Mouse (Mus musculus): ENCODE data around the gene Vsig10l. TPM values are rescaled to one million over a fixed set of nuclear protein-coding genes. Genes with fewer than 3 reads are reported as not detected.
A peak's percentile ranks its signal among the peaks of the same experiment; 100 is the strongest.

Vsig10l gene
- polyA plus RNA-seq, 1 experiment from 2014 or later: 2.2 TPM

- Histone ChIP-seq H3K27me3 (ENCODE audit: control insufficient read depth, insufficient read depth, low read length) (no peaks in the 10 kb centered on the region), H3K9me3 (ENCODE audit: control insufficient read depth, low read length) (no peaks in the 10 kb centered on the region), H3K27ac (replicated peaks in 1 of 2; ENCODE audit: control insufficient read depth in 1 of 2, insufficient read depth in 1 of 2, low read depth in 2 of 2, low read length in 2 of 2) (no peak overlapping the region), H3K9ac (ENCODE audit: low read length) (no peak overlapping the region), H3K36me3 (ENCODE audit: control insufficient read depth, insufficient read depth, low read length) (no peaks in the 10 kb centered on the region), H3K4me1 (ENCODE audit: control insufficient read depth in 2 of 2, insufficient read depth in 2 of 2, low read length in 2 of 2) (no peaks in the 10 kb centered on the region), H3K4me2 (ENCODE audit: low read length) (no peak overlapping the region), H3K4me3 (ENCODE audit: control insufficient read depth in 1 of 2, insufficient read depth in 1 of 2, low read depth in 1 of 2, low read length in 2 of 2) (no peak overlapping the region)
- ATAC-seq (ENCODE audit: insufficient number of reproducible peaks, insufficient read depth, low FRiP score, low read depth): no peak
- 91% methylated on average over 5 of the region's 5 CpGs for WGBS
Observed at GRCm38 (mm10) chr7:43434676-43435075, 28.3 kb upstream of the Vsig10l start.

DNA sequence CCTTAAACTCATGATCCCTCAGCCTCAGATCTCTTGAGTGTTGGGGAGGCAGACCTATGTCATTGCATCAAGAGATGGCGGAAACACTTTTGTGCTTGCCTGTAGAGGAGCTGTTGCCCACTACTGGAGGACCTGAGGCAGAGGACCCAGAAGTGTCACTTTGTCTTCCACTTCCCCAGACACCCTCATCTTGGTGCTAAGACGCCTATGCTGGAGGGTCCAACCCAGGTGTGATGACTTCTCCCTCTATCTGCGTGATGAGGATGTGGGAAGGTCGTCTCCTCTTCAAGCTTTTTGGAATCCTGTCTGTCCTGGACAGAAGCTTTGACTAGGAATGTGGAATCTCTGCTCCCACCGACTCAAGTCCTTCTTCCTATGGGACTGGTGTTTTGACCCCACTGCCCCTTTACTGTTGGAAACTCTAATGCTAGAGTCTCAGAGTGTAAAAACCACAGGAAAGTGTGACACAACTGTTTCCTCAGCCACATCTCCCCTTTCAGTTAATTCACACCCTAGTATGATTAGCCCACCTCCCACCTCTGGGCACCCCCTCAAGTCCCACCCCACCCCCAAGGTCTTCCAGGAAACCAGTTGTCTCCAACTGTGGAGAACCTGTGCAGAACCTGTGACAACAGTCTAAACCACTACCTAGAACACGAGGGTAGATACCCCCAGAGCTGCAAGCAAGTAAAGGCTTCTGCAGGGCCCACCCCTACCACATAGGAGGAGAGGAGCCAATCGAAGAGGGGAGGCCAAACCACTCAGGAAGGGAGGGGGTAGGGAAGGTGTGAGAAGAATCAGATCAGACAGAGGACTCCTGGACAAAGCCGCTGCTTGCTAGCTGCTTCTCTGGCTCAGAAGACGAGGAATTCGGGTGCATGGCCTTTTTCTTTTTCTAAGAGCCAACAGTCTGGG, 26.4 kb upstream of the Vsig10l start, which contains the start of gene Nkg7:
Gene Nkg7, plus strand, starts transcription at position 733 of the 915 bp plus-strand sequence.
- Histone ChIP-seq H3K4me1 (ENCODE audit: control insufficient read depth in 2 of 2, insufficient read depth in 2 of 2, low read length in 2 of 2) (no peaks in the 10 kb centered on the region), H3K9me3 (ENCODE audit: control insufficient read depth, low read length) (no peaks in the 10 kb centered on the region), H3K36me3 (ENCODE audit: control insufficient read depth, insufficient read depth, low read length) (no peaks in the 10 kb centered on the region), H3K4me3 (ENCODE audit: control insufficient read depth in 1 of 2, insufficient read depth in 1 of 2, low read depth in 1 of 2, low read length in 2 of 2) (no peak within 1 kb of the TSS), H3K27ac (replicated peaks in 1 of 2; ENCODE audit: control insufficient read depth in 1 of 2, insufficient read depth in 1 of 2, low read depth in 2 of 2, low read length in 2 of 2) (no peak within 1 kb of the TSS), H3K9ac (ENCODE audit: low read length) (no peak within 1 kb of the TSS), H3K4me2 (ENCODE audit: low read length) (no peak within 1 kb of the TSS), H3K27me3 (ENCODE audit: control insufficient read depth, insufficient read depth, low read length) (no peaks in the 10 kb centered on the region)
- WGBS: 68% methylated on average over 10 of the region's 10 CpGs
- no peak for ATAC-seq (ENCODE audit: insufficient number of reproducible peaks, insufficient read depth, low FRiP score, low read depth)

DNA sequence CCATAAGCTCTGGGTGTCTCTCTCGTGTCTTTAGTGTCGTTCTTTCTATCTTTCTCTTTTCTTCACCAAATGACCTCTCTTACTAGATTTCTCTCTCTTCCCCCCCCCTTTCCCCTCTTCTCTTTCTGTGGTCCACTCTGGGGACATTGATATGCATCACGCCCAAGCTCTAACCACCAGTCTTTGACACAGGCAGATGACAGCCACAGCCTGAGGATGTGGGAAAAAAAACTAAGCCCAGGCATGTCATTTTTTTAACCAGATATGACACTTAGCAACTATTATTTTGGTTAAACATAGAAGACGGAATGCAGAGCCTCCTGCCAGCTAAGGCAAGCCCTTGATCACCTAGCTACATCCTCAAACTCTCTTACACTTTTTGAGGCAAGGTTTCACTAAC, 24.3 kb upstream of the Vsig10l start:
- Histone ChIP-seq H3K9ac (ENCODE audit: low read length) (no peak overlapping the region), H3K9me3 (ENCODE audit: control insufficient read depth, low read length) (no peaks in the 10 kb centered on the region), H3K27ac (replicated peaks in 1 of 2; ENCODE audit: control insufficient read depth in 1 of 2, insufficient read depth in 1 of 2, low read depth in 2 of 2, low read length in 2 of 2) (no peak overlapping the region), H3K27me3 (ENCODE audit: control insufficient read depth, insufficient read depth, low read length) (no peaks in the 10 kb centered on the region), H3K4me2 (ENCODE audit: low read length) (no peak overlapping the region), H3K4me3 (ENCODE audit: control insufficient read depth in 1 of 2, insufficient read depth in 1 of 2, low read depth in 1 of 2, low read length in 2 of 2) (no peak overlapping the region), H3K4me1 (ENCODE audit: control insufficient read depth in 2 of 2, insufficient read depth in 2 of 2, low read length in 2 of 2) (peaks cover 6 to 9% of the 10 kb centered on the region in 2 experiments; a peak in 3 of 4 replicates), H3K36me3 (ENCODE audit: control insufficient read depth, insufficient read depth, low read length) (no peaks in the 10 kb centered on the region)
- 72% methylated on average over 4 of the region's 4 CpGs for WGBS
- ATAC-seq (ENCODE audit: insufficient number of reproducible peaks, insufficient read depth, low FRiP score, low read depth): no peak

GRCm38 (mm10) chr7:43440482-43440881, 22.5 kb upstream of the Vsig10l start, which contains the start of gene Cldnd2:
TSS of gene Cldnd2 (plus strand) at chr7:43440782.
- Histone ChIP-seq H3K4me1 (ENCODE audit: control insufficient read depth in 2 of 2, insufficient read depth in 2 of 2, low read length in 2 of 2) (peaks cover 16 to 18% of the 10 kb centered on the region in 2 experiments), H3K4me3 (ENCODE audit: control insufficient read depth in 1 of 2, insufficient read depth in 1 of 2, low read depth in 1 of 2, low read length in 2 of 2) (no peak within 1 kb of the TSS), H3K9ac (ENCODE audit: low read length) (no peak within 1 kb of the TSS), H3K4me2 (ENCODE audit: low read length) (no peak within 1 kb of the TSS), H3K27me3 (ENCODE audit: control insufficient read depth, insufficient read depth, low read length) (no peaks in the 10 kb centered on the region), H3K27ac (replicated peaks in 1 of 2; ENCODE audit: control insufficient read depth in 1 of 2, insufficient read depth in 1 of 2, low read depth in 2 of 2, low read length in 2 of 2) (no peak within 1 kb of the TSS), H3K9me3 (ENCODE audit: control insufficient read depth, low read length) (no peaks in the 10 kb centered on the region), H3K36me3 (ENCODE audit: control insufficient read depth, insufficient read depth, low read length) (no peaks in the 10 kb centered on the region)
- ATAC-seq (ENCODE audit: insufficient number of reproducible peaks, insufficient read depth, low FRiP score, low read depth): no peak
- WGBS: 81% methylated on average over 6 of the region's 6 CpGs

GRCm38 (mm10) chr7:43441071-43441470, 21.9 kb upstream of the Vsig10l start:
- ATAC-seq (ENCODE audit: insufficient number of reproducible peaks, insufficient read depth, low FRiP score, low read depth): no peak
- peaks cover 16 to 18% of the 10 kb centered on the region in 2 experiments for H3K4me1 ChIP-seq (ENCODE audit: control insufficient read depth in 2 of 2, insufficient read depth in 2 of 2, low read length in 2 of 2)
- no peak overlapping the region for H3K4me2 ChIP-seq (ENCODE audit: low read length)
- no peaks in the 10 kb centered on the region for H3K9me3 ChIP-seq (ENCODE audit: control insufficient read depth, low read length)
- H3K27ac ChIP-seq (replicated peaks in 1 of 2; ENCODE audit: control insufficient read depth in 1 of 2, insufficient read depth in 1 of 2, low read depth in 2 of 2, low read length in 2 of 2): no peak overlapping the region
- 79% methylated on average over 3 of the region's 3 CpGs for WGBS
- H3K27me3 ChIP-seq (ENCODE audit: control insufficient read depth, insufficient read depth, low read length): no peaks in the 10 kb centered on the region
- no peak overlapping the region for H3K4me3 ChIP-seq (ENCODE audit: control insufficient read depth in 1 of 2, insufficient read depth in 1 of 2, low read depth in 1 of 2, low read length in 2 of 2)
- H3K36me3 ChIP-seq (ENCODE audit: control insufficient read depth, insufficient read depth, low read length): no peaks in the 10 kb centered on the region
- H3K9ac ChIP-seq (ENCODE audit: low read length): no peak overlapping the region

- Histone ChIP-seq H3K4me2 (ENCODE audit: low read length) (peak overlapping the region; percentile 93), H3K36me3 (ENCODE audit: control insufficient read depth, insufficient read depth, low read length) (no peaks in the 10 kb centered on the region), H3K9ac (ENCODE audit: low read length) (peak overlapping the region; percentile 79), H3K9me3 (ENCODE audit: control insufficient read depth, low read length) (no peaks in the 10 kb centered on the region), H3K4me1 (ENCODE audit: control insufficient read depth in 2 of 2, insufficient read depth in 2 of 2, low read length in 2 of 2) (peaks cover 18 to 20% of the 10 kb centered on the region in 2 experiments), H3K27me3 (ENCODE audit: control insufficient read depth, insufficient read depth, low read length) (no peaks in the 10 kb centered on the region), H3K27ac (replicated peaks in 1 of 2; ENCODE audit: control insufficient read depth in 1 of 2, insufficient read depth in 1 of 2, low read depth in 2 of 2, low read length in 2 of 2) (peak overlapping the region; percentile 98 to 100), H3K4me3 (ENCODE audit: control insufficient read depth in 1 of 2, insufficient read depth in 1 of 2, low read depth in 1 of 2, low read length in 2 of 2) (peak overlapping the region; percentile 60 to 69)
- 29% methylated on average over 9 of the region's 9 CpGs for WGBS
- no peak for ATAC-seq (ENCODE audit: insufficient number of reproducible peaks, insufficient read depth, low FRiP score, low read depth)
Observed at GRCm38 (mm10) chr7:43442684-43443083, 20.3 kb upstream of the Vsig10l start.

GRCm38 (mm10) chr7:43443126-43443916, 19.6 kb upstream of the Vsig10l start:
- peak; percentile 88 for ATAC-seq (ENCODE audit: insufficient number of reproducible peaks, insufficient read depth, low FRiP score, low read depth)
- 1% methylated on average over 36 of the region's 36 CpGs for WGBS

More at GRCm38 (mm10) chr7:43443126-43443916, 19.6 kb upstream of the Vsig10l start:
- Histone ChIP-seq H3K27ac (replicated peaks in 1 of 2; ENCODE audit: control insufficient read depth in 1 of 2, insufficient read depth in 1 of 2, low read depth in 2 of 2, low read length in 2 of 2) (peak overlapping the region; percentile 98 to 100), H3K27me3 (ENCODE audit: control insufficient read depth, insufficient read depth, low read length) (no peaks in the 10 kb centered on the region), H3K9me3 (ENCODE audit: control insufficient read depth, low read length) (no peaks in the 10 kb centered on the region), H3K36me3 (ENCODE audit: control insufficient read depth, insufficient read depth, low read length) (no peaks in the 10 kb centered on the region), H3K9ac (ENCODE audit: low read length) (peak overlapping the region; percentile 79), H3K4me1 (ENCODE audit: control insufficient read depth in 2 of 2, insufficient read depth in 2 of 2, low read length in 2 of 2) (peaks cover 19 to 27% of the 10 kb centered on the region in 2 experiments), H3K4me3 (ENCODE audit: control insufficient read depth in 1 of 2, insufficient read depth in 1 of 2, low read depth in 1 of 2, low read length in 2 of 2) (peak overlapping the region; percentile 60 to 69), H3K4me2 (ENCODE audit: low read length) (peak overlapping the region; percentile 93)
